Mouse (Mus musculus): ENCODE results near the gene Tube1.

GRCm38 (mm10) chr10:39098746-39099145 lies 35.0 kb upstream of the Tube1 start:
- TF ChIP-seq CTCF (IDR thresholded peaks at IDR 0.05; ENCODE audit: low read depth) (no peak), EP300 (optimal IDR thresholded peaks at IDR 0.05) (no peak)
